Mouse (Mus musculus): ENCODE data around the gene Supt20.
A peak's percentile ranks its signal among the peaks of the same experiment; 100 is the strongest.

Supt20 gene

GRCm38 (mm10) chr3:54692202-54693055 lies at the start of gene Supt20:
Supt20 (plus strand) TSS chr3:54692807.
- DNase-seq (ENCODE audit: low spot score in 2 of 2), result peak; percentile 76 to 90

- DNase-seq (ENCODE audit: low spot score in 2 of 2), result no peak
Observed at GRCm38 (mm10) chr3:54642851-54643250, 49.8 kb upstream of the Supt20 start.

GRCm38 (mm10) chr3:54647583-54647982 lies 45.0 kb upstream of the Supt20 start:
- DNase-seq (ENCODE audit: low spot score in 2 of 2), result no peak

GRCm38 (mm10) chr3:54651576-54651975 lies 41.0 kb upstream of the Supt20 start:
- no peak for DNase-seq (ENCODE audit: low spot score in 2 of 2)

- no peak for DNase-seq (ENCODE audit: low spot score in 2 of 2)
Observed at GRCm38 (mm10) chr3:54654169-54654568, 38.4 kb upstream of the Supt20 start.

GRCm38 (mm10) chr3:54657090-54657489 lies 35.5 kb upstream of the Supt20 start:
- DNase-seq (ENCODE audit: low spot score in 2 of 2), result no peak

- DNase-seq (ENCODE audit: low spot score in 2 of 2), result no peak
Observed at GRCm38 (mm10) chr3:54657888-54658626, 34.5 kb upstream of the Supt20 start.

- DNase-seq (ENCODE audit: low spot score in 2 of 2), result no peak
Observed at GRCm38 (mm10) chr3:54659736-54660135, 32.9 kb upstream of the Supt20 start.

- DNase-seq (ENCODE audit: low spot score in 2 of 2), result no peak
Observed at GRCm38 (mm10) chr3:54662411-54662810, 30.2 kb upstream of the Supt20 start.

GRCm38 (mm10) chr3:54668141-54668540 lies 24.5 kb upstream of the Supt20 start:
- DNase-seq (ENCODE audit: low spot score in 2 of 2), result no peak

GRCm38 (mm10) chr3:54668722-54669121 lies 23.9 kb upstream of the Supt20 start:
- no peak for DNase-seq (ENCODE audit: low spot score in 2 of 2)

- DNase-seq (ENCODE audit: low spot score in 2 of 2), result no peak
Observed at GRCm38 (mm10) chr3:54669559-54669958, 23.0 kb upstream of the Supt20 start.

- DNase-seq (ENCODE audit: low spot score in 2 of 2), result no peak
Observed at GRCm38 (mm10) chr3:54672111-54672510, 20.5 kb upstream of the Supt20 start.

- DNase-seq (ENCODE audit: low spot score in 2 of 2), result peak in 1 of 2 experiments; percentile 17
Observed at GRCm38 (mm10) chr3:54672557-54673529, 19.8 kb upstream of the Supt20 start.

- no peak for DNase-seq (ENCODE audit: low spot score in 2 of 2)
Observed at GRCm38 (mm10) chr3:54676818-54677217, 15.8 kb upstream of the Supt20 start.

- no peak for DNase-seq (ENCODE audit: low spot score in 2 of 2)
Observed at GRCm38 (mm10) chr3:54681310-54682204, 11.1 kb upstream of the Supt20 start.

GRCm38 (mm10) chr3:54685202-54685601 lies 7.4 kb upstream of the Supt20 start:
- DNase-seq (ENCODE audit: low spot score in 2 of 2), result no peak

- DNase-seq (ENCODE audit: low spot score in 2 of 2), result no peak
Observed at GRCm38 (mm10) chr3:54687245-54687644, 5.4 kb upstream of the Supt20 start.

- no peak for DNase-seq (ENCODE audit: low spot score in 2 of 2)
Observed at GRCm38 (mm10) chr3:54689091-54689490, 3.5 kb upstream of the Supt20 start.

- DNase-seq (ENCODE audit: low spot score in 2 of 2), result no peak
Observed at GRCm38 (mm10) chr3:54693056-54693415, 429 bp downstream of the Supt20 start.

All from cerebellum, postnatal 4 days (tissue).